Mouse (Mus musculus) megakaryocyte, embryonic 14.5 days (primary cell): ENCODE measurements around the gene Olfr536. TPM values are rescaled to one million over a fixed set of nuclear protein-coding genes. Genes with fewer than 3 reads are reported as not detected.
"Not testable (repeated sequence)": the region's sequence is repeated elsewhere in the genome, so short reads cannot be mapped to it uniquely, and the experiment has no call there.

Source experiments
- H3K27me3 ChIP-seq: replicated peaks from 2 replicates; pipeline ENCODE3; 2012; ENCODE audit warnings: inconsistent platforms
- H3K36me3 ChIP-seq: replicated peaks from 2 replicates; pipeline ENCODE3; 2012; ENCODE audit warnings: low read length, inconsistent platforms, mixed read lengths
- H3K4me1 ChIP-seq: 2 replicates; pipeline ENCODE4 v1.6.1; 2012; ENCODE audit warnings: inconsistent platforms
- H3K4me3 ChIP-seq: replicated peaks from 2 replicates; pipeline ENCODE3; 2012; ENCODE audit warnings: moderate library complexity, mild to moderate bottlenecking, inconsistent platforms
- H3K9me3 ChIP-seq: 2 replicates; pipeline ENCODE4 v1.6.1; 2012; ENCODE audit warnings: inconsistent platforms
- FLI1 ChIP-seq: IDR thresholded peaks from 2 replicates; pipeline ENCODE4 v1.6.1; 2012; ENCODE audit warnings: low read length, inconsistent platforms, mixed read lengths
- GATA1 ChIP-seq: IDR thresholded peaks from 3 replicates; pipeline ENCODE4 v1.6.1; 2012; ENCODE audit warnings: mixed read lengths, low read length, inconsistent platforms, borderline replicate concordance
- polyA plus RNA-seq: library from polyadenylated mRNA; stranded (reverse); fragments of >175 nt; gene quantifications from 2 replicates; pipeline ENCODE4 v1.2.3, GENCODE M21; 2012; ENCODE audit warnings: low replicate concordance; ENCODE audit not compliant: insufficient read depth

Gene Olfr536
- not detected in 2 replicates for polyA plus RNA-seq

DNA sequence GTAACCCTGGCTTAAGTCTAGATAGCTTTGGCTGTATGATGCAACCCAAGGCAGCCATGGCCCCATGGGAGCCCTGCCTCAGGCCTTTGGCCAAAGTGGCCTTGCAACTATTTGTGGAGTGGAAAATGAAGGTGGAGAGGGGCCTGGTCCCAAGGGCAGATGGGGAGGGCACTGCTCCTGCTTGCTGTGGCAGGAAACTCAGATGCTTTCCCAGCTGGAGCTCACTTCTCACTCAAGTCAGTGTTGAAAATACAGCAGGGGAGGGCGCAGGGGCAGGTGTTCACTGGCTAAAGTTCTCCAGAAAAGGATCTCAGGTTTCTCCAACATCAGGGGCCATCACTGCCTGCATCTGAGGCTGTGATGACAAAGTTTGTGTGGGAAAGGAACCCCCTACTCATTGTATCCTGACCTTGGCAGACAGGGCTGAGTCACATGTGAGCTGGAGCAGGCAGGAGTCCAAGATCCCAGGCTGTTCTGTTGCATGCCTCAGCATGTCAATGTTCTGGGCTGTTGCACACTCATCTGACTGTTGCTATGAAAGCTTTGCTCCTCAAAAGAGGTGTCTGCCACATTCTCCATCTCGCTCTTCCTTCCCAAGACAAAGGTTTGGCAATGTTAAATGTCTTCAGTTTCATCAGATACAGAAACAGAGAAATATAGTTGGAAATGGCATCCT, at the start of gene Olfr536:
Olfr536 (minus strand) TSS at position 51 of the 676 bp plus-strand sequence.
- not testable (repeated sequence) for H3K36me3 ChIP-seq

GRCm38 (mm10) chr7:140539746-140540145, 32.5 kb upstream of the Olfr536 start:
- TF ChIP-seq FLI1 = no peak
- TF ChIP-seq GATA1 = no peak
- Histone ChIP-seq H3K9me3 (no peaks in the 10 kb centered on the region), H3K4me3 (no peak overlapping the region), H3K4me1 (no peaks in the 10 kb centered on the region), H3K27me3 (no peaks in the 10 kb centered on the region), H3K36me3 (no peaks in the 10 kb centered on the region)

More for the DNA sequence above, at the start of gene Olfr536:
- H3K9me3 ChIP-seq, H3K4me3 ChIP-seq, H3K4me1 ChIP-seq, H3K27me3 ChIP-seq: not testable (repeated sequence)

- no peaks in the 10 kb centered on the region for H3K4me1 ChIP-seq
- TF ChIP-seq GATA1 (no peak), FLI1 (no peak)
These were observed 12.5 kb downstream of the Olfr536 start for GRCm38 (mm10) chr7:140494702-140495101.

GRCm38 (mm10) chr7:140494231-140494630, 13.0 kb downstream of the Olfr536 start:
- Histone ChIP-seq H3K4me3 (no peak overlapping the region), H3K27me3 (no peaks in the 10 kb centered on the region), H3K4me1 (no peaks in the 10 kb centered on the region), H3K36me3 (no peaks in the 10 kb centered on the region), H3K9me3 (no peaks in the 10 kb centered on the region)
- TF ChIP-seq FLI1 (no peak), GATA1 (no peak)

More at GRCm38 (mm10) chr7:140494702-140495101, 12.5 kb downstream of the Olfr536 start:
- Histone ChIP-seq H3K36me3 (no peaks in the 10 kb centered on the region), H3K4me3 (no peak overlapping the region), H3K9me3 (no peaks in the 10 kb centered on the region), H3K27me3 (no peaks in the 10 kb centered on the region)

DNA sequence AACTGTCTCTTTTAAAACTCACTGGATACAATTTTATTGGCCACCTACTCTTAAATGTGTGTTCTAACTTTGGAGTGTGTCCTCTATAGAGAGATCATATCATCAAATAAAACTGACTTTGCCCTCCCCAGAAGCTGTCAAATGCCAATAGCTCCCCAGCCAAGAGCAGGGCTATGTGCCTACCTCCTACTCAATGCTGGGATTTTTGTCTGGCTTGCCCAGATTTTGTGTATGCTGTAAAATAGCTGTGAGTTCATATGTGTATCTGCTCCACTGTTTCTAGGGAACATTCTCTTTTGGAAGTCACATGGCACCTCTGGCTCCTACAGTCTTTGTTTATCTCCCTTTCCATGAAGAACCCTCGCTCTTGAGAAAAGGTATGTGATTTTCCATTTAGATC, 18.2 kb downstream of the Olfr536 start:
- Histone ChIP-seq H3K4me1 (no peaks in the 10 kb centered on the region), H3K4me3 (no peak overlapping the region), H3K27me3 (no peaks in the 10 kb centered on the region), H3K9me3 (no peaks in the 10 kb centered on the region), H3K36me3 (no peaks in the 10 kb centered on the region)
- no peak for TF ChIP-seq FLI1

GRCm38 (mm10) chr7:140483916-140484315, 23.3 kb downstream of the Olfr536 start, which contains the start of gene Olfr535:
TSS of gene Olfr535 (plus strand) at chr7:140484216.
- H3K9me3 ChIP-seq = no peaks in the 10 kb centered on the region
- no peak for TF ChIP-seq GATA1
- no peak for TF ChIP-seq FLI1
- H3K27me3 ChIP-seq = no peaks in the 10 kb centered on the region
- H3K4me3 ChIP-seq = no peak within 1 kb of the TSS
- no peaks in the 10 kb centered on the region for H3K4me1 ChIP-seq
- H3K36me3 ChIP-seq = no peaks in the 10 kb centered on the region

DNA sequence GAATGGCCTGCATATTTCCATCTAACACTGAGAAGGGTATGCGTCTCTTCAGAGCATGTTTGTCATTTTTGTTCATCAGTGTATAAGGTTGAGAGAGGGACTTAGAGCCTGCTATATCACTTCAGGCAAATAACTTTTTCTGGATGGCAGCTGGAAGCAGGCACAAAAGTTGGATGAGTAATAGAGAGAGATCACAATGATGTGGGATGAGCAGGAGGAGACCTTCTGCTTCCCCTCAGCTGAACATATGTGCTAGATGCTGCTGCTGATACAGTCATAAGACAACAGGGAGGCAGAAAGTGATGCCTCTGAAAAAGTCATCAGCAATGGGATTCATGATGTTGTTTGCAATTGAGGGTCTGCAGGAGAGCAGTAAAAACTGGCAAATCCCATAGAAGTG, 28.5 kb downstream of the Olfr536 start:
- Histone ChIP-seq H3K9me3 (no peaks in the 10 kb centered on the region), H3K4me3 (no peak overlapping the region), H3K4me1 (no peaks in the 10 kb centered on the region), H3K36me3 (no peaks in the 10 kb centered on the region), H3K27me3 (no peaks in the 10 kb centered on the region)
- no peak for TF ChIP-seq FLI1
- no peak for TF ChIP-seq GATA1

GRCm38 (mm10) chr7:140477886-140478285, 29.3 kb downstream of the Olfr536 start:
- TF ChIP-seq GATA1 = no peak
- no peak for TF ChIP-seq FLI1
- Histone ChIP-seq H3K27me3 (no peaks in the 10 kb centered on the region), H3K4me1 (no peaks in the 10 kb centered on the region), H3K36me3 (no peaks in the 10 kb centered on the region), H3K9me3 (no peaks in the 10 kb centered on the region), H3K4me3 (no peak overlapping the region)

GRCm38 (mm10) chr7:140463070-140463469, 44.1 kb downstream of the Olfr536 start, which contains the start of gene Olfr533:
TSS of gene Olfr533 (plus strand) at chr7:140463370.
- not testable (repeated sequence) for H3K4me3 ChIP-seq

More at GRCm38 (mm10) chr7:140463070-140463469, 44.1 kb downstream of the Olfr536 start, which contains the start of gene Olfr533:
- not testable (repeated sequence) for H3K9me3 ChIP-seq, H3K27me3 ChIP-seq, H3K4me1 ChIP-seq, H3K36me3 ChIP-seq

Other genes with a start within 250 kb of the Olfr536 start
- gene Olfr525, start 186.5 kb downstream of the Olfr536 start, polyA plus RNA-seq = not detected in 2 replicates
- gene Olfr527, start 173.4 kb downstream of the Olfr536 start, polyA plus RNA-seq = 0.71 TPM in 1 of 2 replicates, not detected in the other
- gene Olfr60, start 145.7 kb downstream of the Olfr536 start, polyA plus RNA-seq = not detected in 2 replicates
- not detected in 2 replicates for gene Olfr530, start 131.1 kb downstream of the Olfr536 start, polyA plus RNA-seq
- not detected in 2 replicates for gene Olfr531, start 104.5 kb downstream of the Olfr536 start, polyA plus RNA-seq
- not detected in 2 replicates for gene Olfr532, start 85.8 kb downstream of the Olfr536 start, polyA plus RNA-seq
- gene Olfr533, start 44.0 kb downstream of the Olfr536 start, polyA plus RNA-seq = not detected in 2 replicates
- gene Olfr535, start 23.2 kb downstream of the Olfr536 start, polyA plus RNA-seq = not detected in 2 replicates
- gene Olfr538, start 60.5 kb upstream of the Olfr536 start, polyA plus RNA-seq = not detected in 2 replicates
- gene Olfr46, start 93.9 kb upstream of the Olfr536 start, polyA plus RNA-seq = not detected in 2 replicates
- gene Olfr61, start 121.6 kb upstream of the Olfr536 start, polyA plus RNA-seq = not detected in 2 replicates
- not detected in 2 replicates for gene Olfr53, start 139.1 kb upstream of the Olfr536 start, polyA plus RNA-seq
- gene Olfr539, start 152.5 kb upstream of the Olfr536 start, polyA plus RNA-seq = not detected in 2 replicates
- gene Olfr45, start 174.6 kb upstream of the Olfr536 start, polyA plus RNA-seq = not detected in 2 replicates
- gene Olfr541, start 189.9 kb upstream of the Olfr536 start, polyA plus RNA-seq = not detected in 2 replicates